Mouse (Mus musculus) mouse trophoblast stem cell (cell line): ENCODE data around the gene Ppp1r14a.

ENCODE experiments used
- in situ Hi-C, 2 experiments: fragments of 300-500 bp; cut with MseI, MboI; formaldehyde crosslinking; loops; 2 replicates in 1 of 2; 3 replicates in 1 of 2; pipeline ENCODE4 v1.15.1; 2025

Gene Ppp1r14a

DNA sequence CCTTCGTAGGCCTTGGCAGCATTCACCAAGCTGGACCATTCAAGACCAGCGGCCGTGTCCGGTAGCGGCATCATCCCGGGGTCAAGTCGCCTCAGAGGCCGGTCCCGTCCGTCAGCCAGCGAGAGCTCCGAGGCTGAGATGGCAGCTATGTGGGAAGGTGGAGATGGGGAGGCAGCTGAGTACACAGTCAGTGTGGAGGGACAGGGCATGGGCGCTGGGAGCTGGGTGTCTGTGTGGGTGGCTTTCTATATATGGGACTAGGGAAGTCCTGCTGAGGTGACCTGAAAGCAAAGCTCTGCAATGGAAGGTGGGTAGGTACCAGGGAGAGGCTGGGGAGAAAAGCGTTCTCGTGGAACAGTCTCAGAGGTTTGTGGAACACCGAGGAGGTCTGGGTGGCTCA, 39.9 kb downstream of the Ppp1r14a start:
- in situ Hi-C loops, result no loop called here

DNA sequence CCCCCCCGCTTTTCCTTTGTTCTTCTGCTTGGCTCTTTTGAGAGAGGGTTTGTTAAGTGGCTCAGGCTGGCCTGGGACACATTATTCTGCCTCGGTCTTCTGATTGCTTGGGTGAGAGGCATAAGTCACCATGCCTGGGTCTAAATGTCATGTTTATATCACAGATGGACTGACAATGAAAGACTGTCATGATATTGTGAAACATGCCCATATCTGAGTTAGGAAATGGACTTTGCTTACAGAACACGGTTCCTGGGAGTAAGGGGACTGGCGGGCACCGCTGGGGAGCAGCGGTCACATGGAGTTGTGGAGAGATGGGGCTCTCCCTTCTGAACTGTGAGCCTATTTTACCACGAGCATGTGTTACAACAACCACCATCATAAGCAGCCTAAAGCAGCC, 45.0 kb downstream of the Ppp1r14a start:
- in situ Hi-C loops, result no loop called here

DNA sequence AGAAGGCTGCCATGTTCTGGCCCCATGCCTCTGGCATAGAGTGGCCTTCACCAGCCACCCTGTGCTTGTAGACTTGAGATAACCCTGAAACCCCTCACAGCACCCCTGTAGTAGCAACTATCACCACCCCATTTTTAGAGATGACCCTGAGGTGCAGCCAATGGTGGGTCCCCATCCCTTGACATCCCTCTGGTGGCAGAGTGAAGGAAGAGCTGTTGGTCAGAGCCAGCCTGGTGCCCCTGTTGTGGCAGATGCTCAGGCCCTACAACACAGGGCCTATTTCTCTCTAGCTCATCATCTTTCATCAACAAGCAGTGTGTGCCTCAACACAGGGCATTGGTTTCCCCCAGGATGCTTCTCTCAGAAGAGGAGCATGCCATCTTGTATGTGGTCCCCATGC, 46.2 kb downstream of the Ppp1r14a start:
- in situ Hi-C loops, result no loop called here

GRCm38 (mm10) chr7:29335841-29336671, 46.9 kb downstream of the Ppp1r14a start:
- in situ Hi-C loops, result no loop called here

DNA sequence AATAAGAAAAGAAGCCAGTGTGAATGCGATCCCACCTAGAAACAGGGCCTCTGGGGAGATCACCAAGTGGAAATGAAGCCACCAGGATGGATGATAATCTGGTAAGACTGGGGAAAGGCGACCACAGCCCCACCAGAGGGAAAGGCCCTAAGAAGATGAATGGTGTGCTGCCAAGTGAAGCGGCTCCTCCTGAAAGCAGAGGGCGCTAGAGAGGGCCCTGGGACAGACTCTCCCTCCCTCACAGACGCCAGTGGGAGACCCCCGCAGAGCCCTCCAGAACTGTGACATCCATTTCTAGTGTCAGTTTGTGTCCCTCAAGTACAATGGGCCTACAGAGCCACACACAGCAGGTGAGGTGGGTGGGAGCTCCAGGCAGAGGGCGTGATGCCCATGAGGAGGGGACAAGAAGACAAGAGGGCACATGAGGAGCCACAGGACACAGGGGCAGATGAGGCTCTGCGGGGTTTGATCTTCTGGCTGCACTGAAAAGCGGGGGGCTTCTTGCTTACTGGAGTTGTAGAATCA, 47.7 kb downstream of the Ppp1r14a start:
- in situ Hi-C loops, result no loop called here

GRCm38 (mm10) chr7:29337766-29338165, 48.7 kb downstream of the Ppp1r14a start:
- in situ Hi-C loops, result no loop called here

DNA sequence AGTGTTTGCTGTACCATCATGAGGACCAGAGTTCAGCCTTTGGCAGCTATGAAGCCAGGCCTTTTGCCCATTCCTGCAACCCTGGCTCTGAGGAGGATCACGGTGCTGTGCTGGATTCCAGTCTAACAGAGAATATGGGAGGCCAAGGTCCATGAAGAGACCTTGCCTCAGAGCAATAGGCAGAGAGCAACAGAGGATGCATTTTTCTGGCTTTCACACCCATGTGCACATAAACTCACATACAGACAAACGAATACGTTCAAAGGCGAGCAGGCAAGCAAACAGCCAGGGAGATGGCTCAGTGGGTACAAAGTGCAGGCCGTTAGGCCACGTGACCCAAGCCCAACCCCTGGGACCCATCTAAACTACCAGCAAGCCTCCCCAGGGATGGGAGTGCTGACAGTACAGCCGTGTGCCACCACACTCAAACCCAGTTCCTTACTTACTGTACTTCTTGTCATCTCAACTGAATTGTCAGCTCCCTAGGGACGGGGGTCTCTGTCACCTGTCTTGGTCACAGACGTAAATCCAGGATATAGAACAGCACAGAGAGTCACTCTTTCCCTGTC, 49.3 kb downstream of the Ppp1r14a start:
- in situ Hi-C loops, result no loop called here

DNA sequence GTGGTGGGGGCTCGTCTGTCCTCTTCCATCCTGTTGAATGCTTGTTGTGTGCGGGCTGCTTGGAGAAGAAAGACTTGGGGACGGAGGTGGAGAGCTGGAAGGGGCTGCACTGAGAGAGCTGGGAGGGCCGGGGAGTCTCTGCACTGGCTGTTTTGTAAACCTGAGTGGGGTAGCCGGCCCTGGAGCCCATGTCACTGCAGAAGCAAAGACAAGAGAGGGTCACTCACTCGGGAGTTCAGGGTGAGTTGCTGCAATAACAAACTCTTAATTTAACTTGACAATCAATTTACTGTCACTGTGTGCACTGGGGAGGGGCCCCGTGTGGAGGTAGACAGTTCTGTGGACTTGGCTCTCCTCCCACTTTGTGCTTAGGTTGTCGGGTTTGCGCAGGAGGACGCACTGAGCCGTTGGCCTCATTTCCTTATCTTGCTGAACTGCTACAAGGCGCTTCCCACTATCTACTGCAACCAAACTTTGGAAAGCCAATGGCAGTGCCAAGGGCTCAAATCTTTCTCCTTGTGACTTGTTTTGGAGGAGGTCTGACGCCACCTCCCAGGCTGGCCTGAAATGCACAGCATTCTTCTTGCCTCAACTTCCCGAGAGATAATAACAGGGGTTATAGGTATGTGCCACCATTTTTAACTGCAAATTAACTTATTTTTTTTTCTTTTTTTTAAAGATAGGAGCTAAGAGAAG, 50.0 kb downstream of the Ppp1r14a start:
- in situ Hi-C loops, result no loop called here

DNA sequence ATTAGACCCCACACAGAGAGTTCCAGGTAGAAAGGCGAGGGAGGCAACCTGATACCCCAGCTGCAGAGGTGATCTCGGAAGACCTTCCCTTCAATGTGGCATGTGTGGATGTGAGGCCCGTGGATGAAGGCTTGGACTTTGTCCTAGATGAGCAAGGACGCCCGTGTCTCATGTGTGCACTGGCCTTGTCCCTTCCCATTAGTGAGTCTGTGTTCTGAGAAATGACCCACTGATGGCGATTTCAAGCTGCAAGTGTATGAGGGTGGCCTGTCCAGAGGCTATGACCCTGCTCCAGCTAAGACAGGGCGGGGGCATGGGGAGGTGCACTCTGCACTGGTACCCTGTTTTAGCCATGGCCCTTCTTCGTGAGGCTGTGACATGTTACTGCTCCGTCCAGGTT, 51.1 kb downstream of the Ppp1r14a start:
- in situ Hi-C loops, result no loop called here

DNA sequence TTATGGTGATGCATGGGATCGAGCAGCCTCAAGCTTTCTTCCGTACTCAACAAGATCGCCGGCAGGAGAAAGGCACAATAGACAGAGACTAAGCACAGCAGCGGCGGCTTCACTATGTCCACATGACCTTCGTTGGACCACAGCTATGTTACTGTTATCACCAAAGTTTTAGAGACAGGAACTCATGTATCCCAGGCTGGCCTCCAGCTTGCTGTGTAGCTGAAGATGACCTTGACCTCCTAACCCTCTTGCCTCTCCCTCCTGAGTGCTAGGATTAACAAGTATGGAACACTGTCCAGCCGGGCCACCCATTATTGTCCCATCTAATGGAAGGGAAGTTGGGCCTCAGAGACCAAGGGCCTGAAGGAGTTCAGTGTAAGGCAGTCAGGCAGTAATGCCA, 51.7 kb downstream of the Ppp1r14a start:
- in situ Hi-C loops, result no loop called here

GRCm38 (mm10) chr7:29341722-29342121, 52.6 kb downstream of the Ppp1r14a start:
- in situ Hi-C loops, result no loop called here

- in situ Hi-C loops, result no loop called here
These were observed 53.5 kb downstream of the Ppp1r14a start for GRCm38 (mm10) chr7:29342489-29343092.
